Mouse (Mus musculus) heart, embryonic 12.5 days (tissue): ENCODE results near the gene Ltbr. TPM values are rescaled to one million over a fixed set of nuclear protein-coding genes. Genes with fewer than 3 reads are reported as not detected.
A peak's percentile ranks its signal among the peaks of the same experiment; 100 is the strongest.

Source experiments
- ATAC-seq: fragments of 200-750 bp; cut with Nextera tagmentation; 2 replicates; pipeline ENCODE4 v1.8.0; 2017; ENCODE audit warnings: moderate TSS enrichment, moderate library complexity; ENCODE audit not compliant: insufficient number of reproducible peaks, low FRiP score
- H3K27ac ChIP-seq: fragments of 300-500 bp; sonication (generic); 2 replicates; pipeline ENCODE4 v1.5.1; 2016; ENCODE audit warnings: mild to moderate bottlenecking, moderate library complexity; ENCODE audit not compliant: poor library complexity, severe bottlenecking
- H3K27me3 ChIP-seq: fragments of 300-500 bp; sonication (generic); replicated peaks from 2 replicates; pipeline ENCODE4 v1.6.1; 2016; ENCODE audit warnings: mild to moderate bottlenecking, moderate library complexity
- H3K36me3 ChIP-seq: fragments of 300-500 bp; sonication (generic); 2 replicates; pipeline ENCODE4 v1.6.1; 2016; ENCODE audit warnings: mild to moderate bottlenecking, moderate library complexity
- H3K4me1 ChIP-seq: fragments of 300-500 bp; sonication (generic); replicated peaks from 2 replicates; pipeline ENCODE4 v1.6.1; 2016; ENCODE audit warnings: mild to moderate bottlenecking
- H3K4me2 ChIP-seq: fragments of 300-500 bp; sonication (generic); 2 replicates; pipeline ENCODE4 v1.6.1; 2016; ENCODE audit warnings: mild to moderate bottlenecking, moderate library complexity
- H3K4me3 ChIP-seq: fragments of 300-500 bp; sonication (generic); 2 replicates; pipeline ENCODE4 v1.5.1; 2016; ENCODE audit warnings: mild to moderate bottlenecking
- H3K9ac ChIP-seq: fragments of 300-500 bp; sonication (generic); 2 replicates; pipeline ENCODE4 v1.6.1; 2016; ENCODE audit warnings: mild to moderate bottlenecking, moderate library complexity
- H3K9me3 ChIP-seq: fragments of 300-500 bp; sonication (generic); replicated peaks from 2 replicates; pipeline ENCODE4 v1.6.1; 2016; ENCODE audit warnings: mild to moderate bottlenecking, moderate library complexity
- WGBS: fragments of 180-500 bp; shearing (Covaris S2); methylation state at CpG from one replicate; pipeline ENCODE4 v1.1.7; 2016; 5-methylcytosine and 5-hydroxymethylcytosine counted together
- polyA plus RNA-seq: library from polyadenylated mRNA; unstranded; fragments of >200 nt; fragmentation: Nextera tagmentation; extraction: Ambion mirVana; gene quantifications from 2 replicates; pipeline ENCODE4 v1.2.1, GENCODE M21; 2016

Gene Ltbr
- polyA plus RNA-seq, 1 experiment from 2014 or later = 40.9 TPM

- Histone ChIP-seq H3K4me3 (no peak overlapping the region), H3K9me3 (no peaks in the 10 kb centered on the region), H3K4me1 (peaks cover 78% of the 10 kb centered on the region), H3K27me3 (peaks cover 6% of the 10 kb centered on the region; the same call in 1 of the 2 replicates), H3K9ac (no peak overlapping the region), H3K27ac (0 out of 2 replicates have a peak overlapping the region, but pooled peaks have one; percentile 63), H3K4me2 (peak overlapping the region; percentile 55; the same call in 1 of the 2 replicates), H3K36me3 (peaks cover 13% of the 10 kb centered on the region)
- ATAC-seq = no peak
- WGBS = 63% methylated on average over 11 of the region's 11 CpGs
Observed at GRCm38 (mm10) chr6:125353221-125353620, 39.5 kb upstream of the Ltbr start.

- H3K4me3 ChIP-seq = no peak overlapping the region
- H3K4me1 ChIP-seq = peaks cover 80% of the 10 kb centered on the region
- H3K4me2 ChIP-seq = 0 out of 2 replicates have a peak overlapping the region, but pooled peaks have one; percentile 55
- no peak for ATAC-seq
- no peak overlapping the region for H3K27ac ChIP-seq
- peaks cover 9% of the 10 kb centered on the region for H3K36me3 ChIP-seq
- 64% methylated on average over 4 of the region's 4 CpGs for WGBS
- no peak overlapping the region for H3K9ac ChIP-seq
- H3K9me3 ChIP-seq = no peaks in the 10 kb centered on the region
- 0 out of 2 replicates have a peak, but pooled peaks cover 3% of the 10 kb centered on the region for H3K27me3 ChIP-seq
Observed at GRCm38 (mm10) chr6:125352811-125353210, 39.1 kb upstream of the Ltbr start.

- Histone ChIP-seq H3K27ac (no peak overlapping the region), H3K4me1 (peaks cover 80% of the 10 kb centered on the region), H3K9me3 (no peaks in the 10 kb centered on the region), H3K9ac (no peak overlapping the region), H3K4me2 (peak overlapping the region; percentile 86), H3K4me3 (no peak overlapping the region), H3K27me3 (no peaks in the 10 kb centered on the region), H3K36me3 (peaks cover under 1% of the 10 kb centered on the region)
- 53% methylated on average over 5 of the region's 5 CpGs for WGBS
- no peak for ATAC-seq
Observed at GRCm38 (mm10) chr6:125352046-125352384, 38.3 kb upstream of the Ltbr start.

- Histone ChIP-seq H3K9ac (0 out of 2 replicates have a peak overlapping the region, but pooled peaks have one; percentile 1), H3K4me2 (peak overlapping the region; percentile 86), H3K9me3 (no peaks in the 10 kb centered on the region), H3K36me3 (no peaks in the 10 kb centered on the region), H3K4me3 (no peak overlapping the region), H3K27ac (no peak overlapping the region), H3K4me1 (peaks cover 78% of the 10 kb centered on the region), H3K27me3 (no peaks in the 10 kb centered on the region)
- 56% methylated on average over 8 of the region's 8 CpGs for WGBS
- no peak for ATAC-seq
Observed at GRCm38 (mm10) chr6:125351368-125352045, 37.8 kb upstream of the Ltbr start.

- Histone ChIP-seq H3K27ac (no peak overlapping the region; the same call in 1 of the 2 replicates), H3K9me3 (no peaks in the 10 kb centered on the region), H3K36me3 (no peaks in the 10 kb centered on the region), H3K4me3 (peak overlapping the region; percentile 59), H3K4me2 (peak overlapping the region; percentile 86), H3K9ac (peak overlapping the region; percentile 75), H3K4me1 (peaks cover 72% of the 10 kb centered on the region), H3K27me3 (no peaks in the 10 kb centered on the region)
- ATAC-seq = no peak
- WGBS = 78% methylated on average over 2 of the region's 2 CpGs
Observed at GRCm38 (mm10) chr6:125350995-125351324, 37.3 kb upstream of the Ltbr start.

- H3K27me3 ChIP-seq = no peaks in the 10 kb centered on the region
- H3K9ac ChIP-seq = peak overlapping the region; percentile 75
- ATAC-seq = no peak
- peak overlapping the region; percentile 59 for H3K4me3 ChIP-seq
- H3K36me3 ChIP-seq = no peaks in the 10 kb centered on the region
- H3K4me1 ChIP-seq = peaks cover 67% of the 10 kb centered on the region
- H3K4me2 ChIP-seq = peak overlapping the region; percentile 86
- no peaks in the 10 kb centered on the region for H3K9me3 ChIP-seq
- H3K27ac ChIP-seq = peak overlapping the region; percentile 52
- 9% methylated on average over 20 of the region's 20 CpGs for WGBS
Observed at GRCm38 (mm10) chr6:125350231-125350994, 36.7 kb upstream of the Ltbr start.

- no peaks in the 10 kb centered on the region for H3K36me3 ChIP-seq
- H3K9me3 ChIP-seq = no peaks in the 10 kb centered on the region
- H3K27ac ChIP-seq = peak overlapping the region; percentile 52
- H3K4me3 ChIP-seq = peak overlapping the region; percentile 59
- peaks cover 59% of the 10 kb centered on the region for H3K4me1 ChIP-seq
- WGBS = under 1% methylated on average over 27 of the region's 27 CpGs
- peak overlapping the region; percentile 86 for H3K4me2 ChIP-seq
- H3K9ac ChIP-seq = peak overlapping the region; percentile 75
- peak; percentile 79 for ATAC-seq
- no peaks in the 10 kb centered on the region for H3K27me3 ChIP-seq
Observed at GRCm38 (mm10) chr6:125349575-125350230, 36.0 kb upstream of the Ltbr start.

- H3K9me3 ChIP-seq = no peaks in the 10 kb centered on the region
- WGBS = 7% methylated on average over 22 of the region's 22 CpGs
- peak within 1 kb of the TSS; percentile 59 for H3K4me3 ChIP-seq
- no peaks in the 10 kb centered on the region for H3K36me3 ChIP-seq
- no peak; the same call in 1 of the 2 replicates for ATAC-seq
- peaks cover 1% of the 10 kb centered on the region; the same call in 1 of the 2 replicates for H3K27me3 ChIP-seq
- H3K4me1 ChIP-seq = peaks cover 53% of the 10 kb centered on the region
- peak within 1 kb of the TSS; percentile 75 for H3K9ac ChIP-seq
- H3K27ac ChIP-seq = peak within 1 kb of the TSS; percentile 52
- peak within 1 kb of the TSS; percentile 86 for H3K4me2 ChIP-seq
Observed at GRCm38 (mm10) chr6:125348721-125349574, 35.3 kb upstream of the Ltbr start, which contains the start of gene Tnfrsf1a. Tnfrsf1a (plus strand) TSS chr6:125349362.

GRCm38 (mm10) chr6:125346029-125346428 is 32.3 kb upstream of the Ltbr start:
- 46% methylated on average over 2 of the region's 2 CpGs for WGBS
- peaks cover 11% of the 10 kb centered on the region for H3K27me3 ChIP-seq
- H3K4me2 ChIP-seq = no peak overlapping the region
- H3K4me1 ChIP-seq = peaks cover 28% of the 10 kb centered on the region
- no peak for ATAC-seq
- H3K4me3 ChIP-seq = no peak overlapping the region
- H3K36me3 ChIP-seq = no peaks in the 10 kb centered on the region
- H3K9me3 ChIP-seq = no peaks in the 10 kb centered on the region
- H3K9ac ChIP-seq = no peak overlapping the region
- no peak overlapping the region for H3K27ac ChIP-seq

GRCm38 (mm10) chr6:125345625-125346024 is 31.9 kb upstream of the Ltbr start:
- ATAC-seq = no peak
- Histone ChIP-seq H3K9me3 (no peaks in the 10 kb centered on the region), H3K4me2 (no peak overlapping the region), H3K27ac (no peak overlapping the region), H3K9ac (no peak overlapping the region), H3K36me3 (no peaks in the 10 kb centered on the region), H3K27me3 (peaks cover 11% of the 10 kb centered on the region), H3K4me3 (no peak overlapping the region), H3K4me1 (peaks cover 26% of the 10 kb centered on the region)
- 56% methylated on average over 1 of the region's 1 CpGs for WGBS
